Mouse (Mus musculus) hindbrain, embryonic 14.5 days (tissue): Measurements from ENCODE around the gene Gpkow. TPM values are rescaled to one million over a fixed set of nuclear protein-coding genes. Genes with fewer than 3 reads are reported as not detected.
"Not testable (repeated sequence)": the region's sequence is repeated elsewhere in the genome, so short reads cannot be mapped to it uniquely, and the experiment has no call there.

Source experiments
- ATAC-seq: fragments of 200-750 bp; cut with Nextera tagmentation; 2 replicates; pipeline ENCODE4 v1.8.0; 2017; ENCODE audit warnings: moderate number of reproducible peaks, mild to moderate bottlenecking, moderate TSS enrichment, moderate library complexity; ENCODE audit not compliant: low FRiP score
- DNase-seq: peaks from one replicate; pipeline ENCODE4 v3.0.0-alpha.2; 2015; ENCODE audit warnings: low spot score
- H3K27ac ChIP-seq: fragments of 300-500 bp; sonication (generic); 2 replicates; pipeline ENCODE4 v1.5.1; 2014; ENCODE audit warnings: mild to moderate bottlenecking, moderate library complexity
- H3K27me3 ChIP-seq: fragments of 300-500 bp; sonication (generic); 2 replicates; pipeline ENCODE4 v1.6.1; 2014; ENCODE audit warnings: mild to moderate bottlenecking, low read length, mixed read lengths; ENCODE audit not compliant: control insufficient read depth, insufficient read depth
- H3K36me3 ChIP-seq: fragments of 300-500 bp; sonication (generic); replicated peaks from 2 replicates; pipeline ENCODE4 v1.6.1; 2014; ENCODE audit not compliant: control insufficient read depth, insufficient read depth
- H3K4me1 ChIP-seq: fragments of 300-500 bp; sonication (generic); replicated peaks from 2 replicates; pipeline ENCODE4 v1.6.1; 2014; ENCODE audit warnings: antibody characterized with exemption, low read length, mixed read lengths; ENCODE audit not compliant: control insufficient read depth, insufficient read depth
- H3K4me2 ChIP-seq: fragments of 300-500 bp; sonication (generic); replicated peaks from 2 replicates; pipeline ENCODE4 v1.6.1; 2014; ENCODE audit warnings: mild to moderate bottlenecking, moderate library complexity
- H3K4me3 ChIP-seq: fragments of 300-500 bp; sonication (generic); replicated peaks from 2 replicates; pipeline ENCODE4 v1.5.1; 2014; ENCODE audit warnings: mild to moderate bottlenecking, low read length
- H3K9ac ChIP-seq: fragments of 300-500 bp; sonication (generic); 2 replicates; pipeline ENCODE4 v1.6.1; 2014
- H3K9me3 ChIP-seq: fragments of 300-500 bp; sonication (generic); 2 replicates; pipeline ENCODE4 v1.6.1; 2016; ENCODE audit warnings: low read length; ENCODE audit not compliant: control insufficient read depth
- WGBS: fragments of 180-500 bp; shearing (Covaris S2); extraction: QIAGEN DNeasy Blood & Tissue Kit; methylation state at CpG from one replicate; pipeline ENCODE4 v1.1.7; 2014; 5-methylcytosine and 5-hydroxymethylcytosine counted together
- polyA plus RNA-seq: library from polyadenylated mRNA; unstranded; fragments of >200 nt; fragmentation: Nextera tagmentation; extraction: Ambion mirVana; gene quantifications from 2 replicates; pipeline ENCODE4 v1.2.1, GENCODE M21; 2014

Gpkow gene
- polyA plus RNA-seq, 1 experiment from 2014 or later = 46.1 TPM

DNA sequence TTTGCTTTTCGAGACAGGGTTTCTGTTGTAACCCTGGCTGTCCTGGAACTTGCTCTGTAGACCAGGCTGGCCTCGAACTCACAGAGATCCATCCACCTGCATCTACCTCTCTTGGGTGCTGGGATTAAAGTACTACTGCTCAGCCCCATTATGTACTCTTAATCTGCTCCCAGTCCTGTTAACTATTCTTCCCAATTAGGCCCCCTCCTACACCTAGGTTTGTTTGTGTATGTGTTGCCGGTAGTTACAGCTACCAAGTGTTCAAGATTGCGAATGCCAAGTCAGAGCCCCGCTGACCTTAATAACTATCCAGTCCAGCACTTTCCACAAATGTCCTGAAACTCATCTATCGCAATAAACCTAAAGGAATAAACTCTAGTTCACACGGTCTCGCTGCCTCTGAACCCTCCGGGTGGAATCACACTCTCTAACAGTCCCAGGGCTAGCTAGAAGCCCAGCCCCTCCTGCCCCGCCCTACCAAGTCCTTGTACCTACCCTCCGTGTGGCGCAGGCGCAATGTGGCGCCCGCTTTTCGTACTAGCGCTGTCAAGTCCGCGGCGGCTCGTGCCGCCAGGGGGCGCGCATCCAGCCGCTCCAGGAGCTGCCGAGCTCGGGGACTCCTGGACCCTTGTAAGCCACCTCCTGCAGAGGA lies 17.4 kb upstream of the Gpkow start:
- peak overlapping the region; percentile 18 for H3K4me3 ChIP-seq
- no peaks in the 10 kb centered on the region for H3K9me3 ChIP-seq
- peak overlapping the region; percentile 51 for H3K4me2 ChIP-seq
- peak; percentile 85 for DNase-seq
- 22% methylated on average over 26 of the region's 27 CpGs for WGBS
- no peaks in the 10 kb centered on the region for H3K27me3 ChIP-seq
- peak; percentile 88 for ATAC-seq
- no peak overlapping the region for H3K27ac ChIP-seq
- H3K36me3 ChIP-seq = no peaks in the 10 kb centered on the region
- no peaks in the 10 kb centered on the region for H3K4me1 ChIP-seq
- H3K9ac ChIP-seq = peak overlapping the region; percentile 46; the same call in 1 of the 2 replicates

DNA sequence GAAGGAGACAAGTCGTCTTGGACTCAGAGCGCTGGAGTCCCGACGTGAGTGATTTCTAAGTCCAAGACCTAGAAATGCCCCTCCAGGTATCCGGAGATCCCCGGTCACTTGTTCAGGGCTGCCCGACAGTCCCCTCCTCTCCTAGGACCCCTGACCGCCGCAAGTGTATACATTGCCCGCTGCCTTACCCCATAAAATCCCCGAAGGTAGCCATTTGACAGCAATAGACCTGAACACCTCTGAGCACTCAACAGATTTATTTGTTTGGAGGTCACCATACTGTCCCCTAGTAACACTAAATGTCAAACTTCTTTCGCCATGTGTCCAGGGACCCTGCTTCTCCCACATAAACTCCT lies 16.9 kb upstream of the Gpkow start:
- no peaks in the 10 kb centered on the region for H3K27me3 ChIP-seq
- H3K4me2 ChIP-seq = peak overlapping the region; percentile 51
- no peak for DNase-seq
- peak; percentile 40; the same call in 1 of the 2 replicates for ATAC-seq
- no peaks in the 10 kb centered on the region for H3K36me3 ChIP-seq
- H3K4me3 ChIP-seq = peak overlapping the region; percentile 18
- H3K27ac ChIP-seq = no peak overlapping the region
- H3K9me3 ChIP-seq = no peaks in the 10 kb centered on the region
- peak overlapping the region; percentile 46; the same call in 1 of the 2 replicates for H3K9ac ChIP-seq
- 24% methylated on average over 12 of the region's 12 CpGs for WGBS
- H3K4me1 ChIP-seq = no peaks in the 10 kb centered on the region

DNA sequence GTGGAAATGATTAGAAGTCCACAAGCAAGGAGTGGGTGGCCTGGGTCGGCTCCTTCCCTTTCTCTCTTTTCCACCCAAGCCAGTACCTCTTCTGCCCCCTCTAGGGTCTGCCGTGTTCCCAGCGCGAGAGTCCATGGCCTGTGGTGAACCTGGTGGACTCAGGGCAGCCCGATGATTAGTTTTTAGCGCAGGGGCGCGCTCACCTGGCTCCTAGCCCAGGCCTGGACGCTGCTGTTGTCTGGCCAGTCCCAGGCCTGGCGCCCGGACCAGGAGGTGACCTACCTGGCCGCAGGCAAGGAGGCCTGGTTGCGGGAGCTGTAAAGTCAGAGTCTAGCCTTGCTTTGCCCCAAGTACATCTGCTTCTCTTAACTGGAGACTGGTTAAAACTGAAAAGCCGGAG lies 16.1 kb upstream of the Gpkow start, which contains the start of gene Magix:
Gene Magix (minus strand): TSS at position 388 of the 400 bp plus-strand sequence.
- no peaks in the 10 kb centered on the region for H3K36me3 ChIP-seq
- H3K27ac ChIP-seq = no peak within 1 kb of the TSS
- no peak for ATAC-seq
- H3K4me3 ChIP-seq = peak within 1 kb of the TSS; percentile 18
- H3K27me3 ChIP-seq = no peaks in the 10 kb centered on the region
- WGBS = 66% methylated on average over 14 of the region's 14 CpGs
- peak within 1 kb of the TSS; percentile 46; the same call in 1 of the 2 replicates for H3K9ac ChIP-seq
- H3K9me3 ChIP-seq = no peaks in the 10 kb centered on the region
- H3K4me2 ChIP-seq = peak within 1 kb of the TSS; percentile 51
- DNase-seq = no peak
- no peaks in the 10 kb centered on the region for H3K4me1 ChIP-seq

DNA sequence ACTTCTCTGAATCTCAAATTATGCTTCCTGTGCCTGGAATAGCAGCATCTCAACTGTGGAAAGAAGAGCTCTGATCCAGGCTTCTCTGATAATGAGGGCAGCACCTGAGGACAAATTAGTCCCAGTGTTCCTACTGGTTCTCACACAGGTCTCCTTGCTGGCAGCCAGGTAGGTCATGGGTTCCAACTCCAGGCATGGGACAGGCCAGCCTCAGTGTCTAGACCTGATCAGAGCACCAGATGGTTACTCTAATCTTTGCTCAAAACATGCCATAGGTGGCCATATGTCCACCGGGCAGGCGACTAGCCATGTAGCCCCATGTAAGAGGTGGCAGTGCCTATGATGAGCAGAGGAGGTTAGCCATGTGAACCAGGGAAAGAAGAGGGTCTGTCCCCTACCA lies 8.6 kb upstream of the Gpkow start:
- Histone ChIP-seq H3K4me1 (no peaks in the 10 kb centered on the region), H3K4me3 (no peak overlapping the region), H3K9me3 (no peaks in the 10 kb centered on the region), H3K4me2 (no peak overlapping the region), H3K9ac (no peak overlapping the region), H3K27me3 (no peaks in the 10 kb centered on the region), H3K36me3 (no peaks in the 10 kb centered on the region), H3K27ac (no peak overlapping the region)
- WGBS = 90% methylated on average over 2 of the region's 2 CpGs
- no peak for ATAC-seq
- DNase-seq = no peak

DNA sequence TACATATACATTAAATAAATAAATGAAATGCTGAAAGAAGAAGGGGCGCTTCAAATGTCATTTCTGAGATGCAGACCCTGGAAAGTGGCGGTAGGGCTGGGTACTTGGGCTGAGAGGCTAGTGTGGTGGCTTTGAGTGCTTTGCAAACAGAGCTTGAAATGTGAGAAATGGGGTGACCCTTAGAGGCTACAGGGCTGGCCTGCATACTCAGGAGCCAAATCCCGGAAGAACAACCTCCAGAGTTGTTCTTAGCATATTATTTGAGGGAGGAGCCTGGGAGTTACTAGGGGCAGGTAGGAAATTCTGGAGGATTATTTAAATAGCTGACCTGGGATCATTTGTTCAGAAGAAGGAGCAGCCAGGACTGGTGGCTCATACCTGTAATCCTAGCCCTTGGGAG lies 6.4 kb upstream of the Gpkow start:
- no peaks in the 10 kb centered on the region for H3K27me3 ChIP-seq
- ATAC-seq = no peak
- no peak overlapping the region for H3K4me2 ChIP-seq
- no peak overlapping the region for H3K27ac ChIP-seq
- no peaks in the 10 kb centered on the region for H3K36me3 ChIP-seq
- no peaks in the 10 kb centered on the region for H3K4me1 ChIP-seq
- H3K9me3 ChIP-seq = no peaks in the 10 kb centered on the region
- DNase-seq = no peak
- no peak overlapping the region for H3K9ac ChIP-seq
- H3K4me3 ChIP-seq = no peak overlapping the region
- WGBS = 66% methylated on average over 3 of the region's 3 CpGs

DNA sequence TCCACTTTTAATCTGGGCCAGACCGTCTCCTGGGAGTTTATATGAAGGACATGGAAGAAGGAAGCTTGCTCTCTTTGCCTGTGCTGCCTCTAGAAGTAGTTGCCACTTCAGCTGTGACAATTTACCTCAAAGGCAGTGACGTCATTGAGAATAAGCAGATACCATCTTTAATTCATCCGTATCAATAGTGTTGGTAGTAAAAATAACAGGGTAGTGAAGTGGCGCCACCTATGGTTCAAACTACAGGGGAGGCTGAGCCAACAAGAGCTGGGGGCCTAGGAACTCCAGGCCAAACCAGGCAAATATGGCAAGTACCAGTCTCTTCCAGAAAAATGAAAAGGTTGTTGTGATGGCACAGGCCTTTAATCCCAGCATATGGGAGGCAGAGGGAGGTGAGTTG lies 4.1 kb upstream of the Gpkow start:
- 34% methylated on average over 4 of the region's 4 CpGs for WGBS

DNA sequence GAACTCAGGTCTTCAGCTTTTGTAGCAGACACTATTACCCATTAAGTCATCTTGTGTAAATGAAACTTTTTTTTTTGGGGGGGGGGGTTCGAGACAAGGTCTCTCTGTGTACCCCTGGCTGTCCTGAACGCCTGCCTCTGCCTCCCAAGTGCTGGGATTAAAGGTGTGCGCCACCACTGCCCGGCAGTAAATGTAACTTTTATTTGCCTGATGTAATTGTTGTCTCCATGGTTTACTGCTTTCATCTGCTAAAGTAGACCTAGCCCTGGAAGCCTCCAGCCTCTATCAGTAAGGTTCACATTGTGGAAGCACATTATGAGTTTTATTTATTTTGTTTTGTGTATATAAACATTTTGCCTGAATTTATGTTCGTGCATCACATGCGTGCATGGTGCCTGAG lies 411 bp upstream of the Gpkow start:
- peaks cover 6% of the 10 kb centered on the region; the same call in 1 of the 2 replicates for H3K4me1 ChIP-seq
- no peak overlapping the region; the same call in 1 of the 2 replicates for H3K27ac ChIP-seq
- H3K36me3 ChIP-seq = peaks cover 10% of the 10 kb centered on the region; the same call in 1 of the 2 replicates
- H3K4me3 ChIP-seq = peak overlapping the region; percentile 52; the same call in 1 of the 2 replicates
- no peaks in the 10 kb centered on the region for H3K27me3 ChIP-seq
- H3K9me3 ChIP-seq = no peaks in the 10 kb centered on the region
- peak overlapping the region; percentile 36 for H3K4me2 ChIP-seq
- no peak overlapping the region for H3K9ac ChIP-seq
- no peak for DNase-seq
- ATAC-seq = peak; percentile 61; the same call in 1 of the 2 replicates
- WGBS = 55% methylated on average over 6 of the region's 6 CpGs

More for the DNA sequence above, 4.1 kb upstream of the Gpkow start:
- Histone ChIP-seq H3K27me3 (no peaks in the 10 kb centered on the region), H3K36me3 (no peaks in the 10 kb centered on the region), H3K9ac (no peak overlapping the region), H3K4me1 (peaks cover 3% of the 10 kb centered on the region; the same call in 1 of the 2 replicates), H3K4me3 (no peak overlapping the region), H3K4me2 (no peak overlapping the region), H3K27ac (no peak overlapping the region), H3K9me3 (no peaks in the 10 kb centered on the region)
- DNase-seq = no peak
- ATAC-seq = no peak

DNA sequence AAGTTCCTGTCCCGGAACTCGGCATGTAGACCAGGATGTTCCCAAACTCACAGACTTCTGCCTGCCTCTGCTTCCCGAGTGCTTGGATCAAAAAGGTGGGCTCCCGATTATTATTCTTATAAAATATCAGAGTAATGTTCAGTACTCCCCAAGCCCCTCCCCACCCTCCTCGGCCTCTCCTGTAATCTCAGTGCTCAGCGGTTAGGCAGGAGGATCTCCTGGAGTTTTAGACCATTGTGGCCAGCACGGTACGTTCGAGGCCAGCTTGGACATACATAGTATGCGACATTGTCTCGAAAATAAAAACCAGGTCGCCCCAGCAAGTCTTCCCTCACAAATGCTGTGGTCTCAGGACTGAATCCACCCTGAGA lies 16.8 kb downstream of the Gpkow start:
- Histone ChIP-seq H3K4me2 (peak overlapping the region; percentile 52), H3K4me3 (peak overlapping the region; percentile 32), H3K9ac (peak overlapping the region; percentile 41)
- not testable (repeated sequence) for H3K4me1 ChIP-seq, H3K9me3 ChIP-seq, H3K27ac ChIP-seq, H3K36me3 ChIP-seq, H3K27me3 ChIP-seq, DNase-seq, ATAC-seq
- WGBS = 36% methylated on average over 5 of the region's 12 CpGs

DNA sequence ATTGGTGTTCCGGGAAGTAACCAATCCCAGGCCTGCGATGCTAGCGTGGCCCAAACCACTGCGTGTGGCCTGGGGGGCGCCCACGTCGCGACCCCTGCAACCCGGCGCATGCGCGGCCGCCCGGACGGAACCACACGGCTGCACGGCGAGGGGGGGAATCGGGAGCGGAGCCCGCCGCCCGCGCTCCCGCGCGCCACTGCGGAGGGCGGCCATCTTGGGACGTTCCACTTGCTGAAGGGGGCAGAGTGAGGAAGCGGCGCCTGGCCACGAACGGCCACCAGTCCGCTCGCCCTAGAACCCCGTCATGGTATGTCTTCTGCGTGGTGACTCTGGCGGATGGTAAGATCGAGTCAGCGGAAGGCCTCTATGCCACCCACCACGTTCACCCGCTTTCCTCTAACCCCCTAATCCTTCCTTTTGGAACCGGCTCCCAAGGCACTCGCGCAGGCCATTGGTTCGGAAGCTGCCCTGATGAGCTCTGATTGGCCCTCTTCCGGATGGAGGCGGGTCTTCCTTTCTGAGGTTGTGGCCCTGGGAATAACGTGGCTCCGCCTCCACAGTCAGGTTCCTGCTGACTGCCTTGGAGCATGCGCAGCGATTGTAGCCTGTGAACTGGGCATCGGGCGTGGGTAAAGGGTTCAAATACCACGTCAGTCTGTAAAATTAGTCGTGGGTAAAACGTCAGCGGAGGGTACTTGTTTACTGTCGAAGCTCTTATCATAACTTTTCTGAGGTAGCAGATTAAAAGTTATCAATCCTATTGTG lies 17.4 kb downstream of the Gpkow start, which contains the start of gene Wdr45:
Gene Wdr45 (plus strand): TSS at position 199 of the 765 bp plus-strand sequence.
- ATAC-seq (peak; percentile 97), DNase-seq (peak; percentile 82)
- Histone ChIP-seq H3K27ac (peak within 1 kb of the TSS; percentile 73; the same call in 1 of the 2 replicates), H3K4me3 (peak within 1 kb of the TSS; percentile 32), H3K9ac (peak within 1 kb of the TSS; percentile 41), H3K4me2 (peak within 1 kb of the TSS; percentile 52)
- H3K27me3 ChIP-seq, H3K9me3 ChIP-seq, H3K4me1 ChIP-seq, H3K36me3 ChIP-seq: not testable (repeated sequence)
- 15% methylated on average over 41 of the region's 60 CpGs for WGBS
